Mouse (Mus musculus): ENCODE measurements at regions not wholly inside any gene's neighbourhood (a gene's known extent, or its start where the extent isn't known, plus 50 kb on each side); places are given as distances from the start of the nearest gene placed in this dataset.

DNA sequence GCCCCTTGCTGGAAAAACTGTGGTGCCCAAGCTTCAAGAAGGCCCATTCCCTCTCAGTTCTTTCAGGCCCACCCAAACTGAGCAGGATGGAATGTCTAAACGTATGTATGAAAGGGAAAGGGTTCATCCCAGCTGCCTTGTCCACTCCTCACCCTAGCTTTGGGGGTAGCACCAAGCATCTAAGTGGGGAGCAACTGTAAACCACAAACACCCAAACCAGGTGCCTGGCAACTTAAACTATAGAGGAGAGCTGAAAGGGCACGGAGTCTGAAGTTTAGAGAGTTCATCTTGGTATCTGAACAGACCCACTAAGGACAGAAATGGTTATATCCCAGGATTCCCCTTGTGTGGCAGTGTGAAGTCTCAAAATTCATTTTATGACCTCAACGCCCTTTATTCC, 90.1 kb upstream of the Ssbp2 start:
- no peak for DNase-seq (ENCODE audit: low spot score in 2 of 2)

GRCm38 (mm10) chr13:91370441-91370840, 89.6 kb upstream of the Ssbp2 start:
- no peak for DNase-seq (ENCODE audit: low spot score in 2 of 2)

GRCm38 (mm10) chr13:91370886-91371595, 89.0 kb upstream of the Ssbp2 start:
- DNase-seq (ENCODE audit: low spot score in 2 of 2), result peak; percentile 93 to 96

- no peak for DNase-seq (ENCODE audit: low spot score in 2 of 2)
Measured at GRCm38 (mm10) chr13:91371596-91371987, 88.5 kb upstream of the Ssbp2 start.

GRCm38 (mm10) chr13:91372130-91372875, 87.8 kb upstream of the Ssbp2 start:
- DNase-seq (ENCODE audit: low spot score in 2 of 2), result no peak

DNA sequence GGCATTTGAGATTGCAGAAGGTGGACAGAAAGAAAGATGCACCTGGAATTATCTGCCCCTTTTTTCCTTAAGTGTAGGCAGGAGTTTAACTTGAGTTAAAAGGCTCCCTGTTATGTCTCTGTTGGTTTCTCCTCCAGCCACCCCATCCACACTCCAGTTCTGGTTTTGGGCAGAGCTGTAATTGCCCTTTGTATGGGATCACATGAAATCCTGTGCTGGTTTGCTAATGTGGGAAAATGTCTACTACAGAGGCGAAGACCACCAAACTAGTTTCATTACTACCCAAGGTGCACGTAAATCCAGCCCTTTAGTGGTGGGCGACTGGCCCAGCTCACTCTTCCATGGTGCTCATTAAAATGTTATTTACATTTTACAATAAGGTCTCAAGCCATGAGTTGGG, 85.9 kb upstream of the Ssbp2 start:
- DNase-seq (ENCODE audit: low spot score in 2 of 2), result no peak

DNA sequence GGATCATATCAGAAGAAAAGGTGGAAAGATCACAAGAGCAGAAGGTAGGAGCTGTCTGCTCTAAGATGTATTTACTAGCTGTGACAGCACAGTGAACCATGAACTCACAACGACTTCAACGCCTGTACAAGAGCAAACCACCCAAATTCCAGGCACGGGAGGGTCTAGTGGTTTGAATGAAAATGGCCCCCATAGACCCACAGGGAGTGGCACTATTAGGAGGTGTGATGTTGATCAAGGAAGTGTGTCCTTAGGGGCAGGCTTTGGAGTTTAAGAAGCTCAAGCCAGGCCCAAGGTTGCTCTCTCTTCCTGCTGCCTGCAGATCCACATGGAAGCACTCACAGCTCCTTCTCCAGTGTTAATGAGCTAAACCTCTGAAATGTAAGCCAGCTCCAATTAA, 83.5 kb upstream of the Ssbp2 start:
- no peak for DNase-seq (ENCODE audit: low spot score in 2 of 2)

GRCm38 (mm10) chr13:91377428-91377827, 82.7 kb upstream of the Ssbp2 start:
- DNase-seq (ENCODE audit: low spot score in 2 of 2), result no peak

GRCm38 (mm10) chr13:91377972-91378371, 82.1 kb upstream of the Ssbp2 start:
- DNase-seq (ENCODE audit: low spot score in 2 of 2), result no peak

DNA sequence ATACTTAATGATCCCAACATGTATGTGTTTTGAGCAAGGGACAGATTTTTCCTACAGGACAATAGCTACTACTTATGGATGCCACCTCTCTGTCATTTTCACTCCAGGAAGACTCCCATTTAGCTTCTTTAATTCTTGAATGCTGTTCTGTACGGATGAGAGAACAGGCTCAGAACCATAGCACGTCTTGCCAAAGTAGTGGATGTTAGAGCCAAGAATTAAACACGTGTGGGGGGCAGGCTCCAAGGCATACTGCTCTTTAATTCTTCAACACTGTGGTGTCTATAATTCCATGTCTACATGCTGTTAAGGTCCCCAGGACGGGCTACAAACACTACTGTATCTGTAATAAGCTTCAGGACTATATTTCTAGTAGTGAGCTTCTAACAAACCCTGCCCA, 74.7 kb upstream of the Ssbp2 start:
- DNase-seq (ENCODE audit: low spot score in 2 of 2), result no peak

DNA sequence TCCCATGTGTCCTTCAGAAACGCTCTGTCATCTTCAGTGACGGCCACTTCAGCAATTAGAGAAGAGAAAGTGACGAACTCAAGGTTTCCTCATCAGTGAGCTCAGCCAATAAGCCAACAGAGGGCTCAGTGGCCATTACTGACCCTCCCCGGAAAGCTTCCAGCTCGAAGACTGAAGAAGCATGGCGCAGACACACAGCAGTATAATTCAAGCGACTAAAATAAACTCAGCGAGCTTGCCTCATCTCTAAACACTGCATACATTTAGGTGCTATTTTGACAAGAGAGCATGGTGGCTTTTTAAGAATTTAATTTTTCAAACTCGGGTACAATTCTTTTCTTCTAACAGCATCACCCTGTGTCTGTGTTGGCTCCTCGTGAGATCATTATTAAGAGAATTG, 72.2 kb upstream of the Ssbp2 start:
- no peak for DNase-seq (ENCODE audit: low spot score in 2 of 2)

DNA sequence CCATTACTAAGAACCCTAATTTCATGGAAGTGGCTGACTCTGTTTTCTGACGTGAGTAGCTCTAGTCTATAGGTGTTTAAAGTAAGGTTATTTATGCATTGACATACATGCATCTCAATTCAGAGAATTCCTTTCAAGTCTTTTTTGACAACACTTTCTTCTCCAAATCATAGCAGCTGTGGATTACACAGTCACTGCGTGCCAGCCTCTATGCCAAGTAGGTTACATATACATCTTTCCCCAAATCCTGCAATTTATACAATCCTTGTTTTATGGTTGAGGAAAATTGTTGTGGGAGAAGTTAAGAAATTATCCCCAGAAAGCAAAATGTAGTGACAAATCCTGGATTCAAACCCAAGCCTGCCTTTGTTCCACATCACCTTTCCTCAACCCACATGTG, 56.5 kb upstream of the Ssbp2 start:
- DNase-seq (ENCODE audit: low spot score in 2 of 2), result no peak

DNA sequence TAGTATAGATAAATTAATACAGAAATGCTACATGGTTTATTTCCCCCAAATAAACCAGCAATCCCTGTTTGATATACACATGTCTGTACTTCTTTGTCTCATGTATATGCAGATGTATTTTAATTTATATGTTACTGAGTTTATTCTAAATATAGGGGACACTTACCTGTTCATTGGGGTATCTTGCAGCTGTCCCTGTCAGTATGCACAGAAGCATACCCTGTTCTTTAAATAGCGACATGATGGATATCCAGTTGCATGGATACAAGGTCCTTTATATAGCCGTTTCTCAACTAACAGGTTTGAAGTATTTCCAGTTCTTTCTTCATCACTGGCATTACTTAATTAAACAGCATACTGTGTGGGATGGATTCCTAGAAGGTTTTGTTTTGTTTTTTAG, 55.1 kb upstream of the Ssbp2 start:
- no peak for DNase-seq (ENCODE audit: low spot score in 2 of 2)

- no peak for DNase-seq (ENCODE audit: low spot score in 2 of 2)
Measured at GRCm38 (mm10) chr13:91410116-91410515, 50.0 kb upstream of the Ssbp2 start.

All from frontal cortex, postnatal 25 days (tissue).